Mouse (Mus musculus) embryonic facial prominence, embryonic 11.5 days (tissue): Measurements from ENCODE around the gene 9230102O04Rik. TPM values are rescaled to one million over a fixed set of nuclear protein-coding genes. Genes with fewer than 3 reads are reported as not detected.

Source experiments
- ATAC-seq: fragments of 200-750 bp; cut with Nextera tagmentation; replicated peaks from 2 replicates; pipeline ENCODE4 v1.8.0; 2017; ENCODE audit warnings: low read depth; ENCODE audit not compliant: insufficient number of reproducible peaks, low FRiP score, low TSS enrichment
- DNase-seq: peaks from one replicate; pipeline ENCODE4 v3.0.0-alpha.2; 2015; ENCODE audit warnings: low spot score
- H3K27ac ChIP-seq: fragments of 300-500 bp; sonication (generic); replicated peaks from 2 replicates; pipeline ENCODE4 v1.5.1; 2014; ENCODE audit warnings: mild to moderate bottlenecking, low read depth, low read length, control low read depth
- H3K27me3 ChIP-seq: fragments of 300-500 bp; sonication (generic); 2 replicates; pipeline ENCODE4 v1.6.1; 2014; ENCODE audit warnings: mild to moderate bottlenecking, low read length, moderate library complexity, mixed read lengths; ENCODE audit not compliant: control insufficient read depth, insufficient read depth
- H3K36me3 ChIP-seq: fragments of 300-500 bp; sonication (generic); replicated peaks from 2 replicates; pipeline ENCODE4 v1.6.1; 2014; ENCODE audit warnings: low read depth, mild to moderate bottlenecking, low read length, moderate library complexity, mixed read lengths; ENCODE audit not compliant: control insufficient read depth, insufficient read depth
- H3K4me1 ChIP-seq: fragments of 300-500 bp; sonication (generic); 2 replicates; pipeline ENCODE4 v1.6.1; 2014; ENCODE audit warnings: low read length, mixed read lengths; ENCODE audit not compliant: control insufficient read depth, insufficient read depth
- H3K4me2 ChIP-seq: fragments of 300-500 bp; sonication (generic); 2 replicates; pipeline ENCODE4 v1.6.1; 2014; ENCODE audit warnings: low read depth, mild to moderate bottlenecking, control low read depth, low read length, moderate library complexity
- H3K4me3 ChIP-seq: fragments of 300-500 bp; sonication (generic); 2 replicates; pipeline ENCODE4 v1.5.1; 2014; ENCODE audit warnings: low read depth, low read length, control low read depth
- H3K9ac ChIP-seq: fragments of 300-500 bp; sonication (generic); replicated peaks from 2 replicates; pipeline ENCODE4 v1.6.1; 2014; ENCODE audit warnings: mild to moderate bottlenecking, control low read depth, low read length
- H3K9me3 ChIP-seq: fragments of 300-500 bp; sonication (generic); replicated peaks from 2 replicates; pipeline ENCODE4 v1.6.1; 2016; ENCODE audit warnings: mild to moderate bottlenecking, low read length, inconsistent platforms, mixed read lengths; ENCODE audit not compliant: control insufficient read depth
- WGBS: fragments of 180-500 bp; shearing (Covaris S2); extraction: QIAGEN DNeasy Blood & Tissue Kit; methylation state at CpG from one replicate; pipeline ENCODE4 v1.1.7; 2014; 5-methylcytosine and 5-hydroxymethylcytosine counted together
- polyA plus RNA-seq: library from polyadenylated mRNA; unstranded; fragments of >200 nt; fragmentation: Nextera tagmentation; extraction: Ambion mirVana; gene quantifications from 2 replicates; pipeline ENCODE4 v1.2.1, GENCODE M21; 2014

9230102O04Rik gene
- polyA plus RNA-seq, 1 experiment from 2014 or later = 1.2 TPM

DNA sequence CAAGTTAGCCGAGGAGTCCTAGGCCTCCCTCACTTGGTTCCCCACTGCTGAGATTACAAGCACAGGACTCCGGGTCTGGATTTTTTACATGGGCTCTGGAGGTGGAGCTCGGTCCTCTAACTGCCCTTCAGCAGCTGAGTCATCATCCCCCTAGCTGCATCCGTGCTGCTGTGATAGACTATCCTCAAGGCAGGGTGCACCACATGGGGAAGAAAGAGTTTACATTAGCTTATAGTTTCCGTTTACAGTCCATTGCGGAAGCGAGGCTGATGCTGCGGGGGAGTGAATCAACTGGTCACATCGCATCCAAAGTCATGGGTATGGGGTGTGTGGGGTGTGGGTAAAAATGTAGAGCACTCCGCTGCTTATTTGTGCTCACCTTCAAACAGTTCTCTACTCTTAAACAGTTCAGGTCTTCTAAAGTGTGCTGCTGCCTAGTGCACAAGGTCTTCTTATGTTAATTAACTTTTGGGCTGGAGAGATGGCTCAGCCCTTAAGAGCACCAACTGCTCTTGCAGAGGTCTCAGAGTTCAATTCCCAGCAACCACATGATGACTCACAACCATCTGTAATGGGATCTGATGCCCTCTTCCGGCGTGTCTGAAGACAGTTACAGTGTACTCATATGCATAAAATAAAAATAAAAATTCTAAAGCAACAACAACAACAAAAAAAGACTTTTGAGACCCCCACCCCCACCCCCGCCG, 14.7 kb upstream of the 9230102O04Rik start:
- 66% methylated on average over 14 of the region's 14 CpGs for WGBS

DNA sequence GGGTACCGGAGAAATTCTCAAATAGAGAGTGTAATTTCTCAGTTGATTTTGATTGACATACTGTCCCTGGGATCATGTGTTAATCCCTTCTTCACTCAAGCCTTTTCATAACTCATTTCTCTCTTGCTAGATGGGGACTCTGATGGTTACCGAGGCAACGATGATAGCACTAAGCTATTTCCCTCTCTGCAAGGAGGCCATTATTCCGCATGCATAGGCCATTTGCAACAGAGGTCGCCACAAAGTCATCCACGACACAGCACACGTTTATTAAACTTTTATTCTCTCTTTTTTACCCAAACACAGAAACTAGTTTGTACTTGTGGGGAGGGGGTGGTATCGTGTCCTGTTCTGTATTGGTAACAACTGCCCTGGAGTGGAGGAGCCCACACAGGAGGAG, 8.5 kb upstream of the 9230102O04Rik start:
- no peak overlapping the region for H3K27ac ChIP-seq
- 9% methylated on average over 8 of the region's 8 CpGs for WGBS
- H3K36me3 ChIP-seq = no peaks in the 10 kb centered on the region
- no peak overlapping the region for H3K4me2 ChIP-seq
- no peak overlapping the region for H3K4me3 ChIP-seq
- H3K27me3 ChIP-seq = peaks cover 52% of the 10 kb centered on the region
- ATAC-seq = no peak
- no peak overlapping the region for H3K9ac ChIP-seq
- DNase-seq = peak; percentile 45
- no peaks in the 10 kb centered on the region; the same call in 1 of the 2 replicates for H3K4me1 ChIP-seq
- H3K9me3 ChIP-seq = no peaks in the 10 kb centered on the region

More for the DNA sequence above, 14.7 kb upstream of the 9230102O04Rik start:
- H3K9ac ChIP-seq = no peak overlapping the region
- H3K27me3 ChIP-seq = peaks cover 3% of the 10 kb centered on the region; the same call in 1 of the 2 replicates
- H3K4me3 ChIP-seq = no peak overlapping the region
- H3K4me1 ChIP-seq = no peaks in the 10 kb centered on the region
- H3K27ac ChIP-seq = no peak overlapping the region
- DNase-seq = no peak
- ATAC-seq = no peak
- no peaks in the 10 kb centered on the region for H3K36me3 ChIP-seq
- no peak overlapping the region for H3K4me2 ChIP-seq
- no peaks in the 10 kb centered on the region for H3K9me3 ChIP-seq

DNA sequence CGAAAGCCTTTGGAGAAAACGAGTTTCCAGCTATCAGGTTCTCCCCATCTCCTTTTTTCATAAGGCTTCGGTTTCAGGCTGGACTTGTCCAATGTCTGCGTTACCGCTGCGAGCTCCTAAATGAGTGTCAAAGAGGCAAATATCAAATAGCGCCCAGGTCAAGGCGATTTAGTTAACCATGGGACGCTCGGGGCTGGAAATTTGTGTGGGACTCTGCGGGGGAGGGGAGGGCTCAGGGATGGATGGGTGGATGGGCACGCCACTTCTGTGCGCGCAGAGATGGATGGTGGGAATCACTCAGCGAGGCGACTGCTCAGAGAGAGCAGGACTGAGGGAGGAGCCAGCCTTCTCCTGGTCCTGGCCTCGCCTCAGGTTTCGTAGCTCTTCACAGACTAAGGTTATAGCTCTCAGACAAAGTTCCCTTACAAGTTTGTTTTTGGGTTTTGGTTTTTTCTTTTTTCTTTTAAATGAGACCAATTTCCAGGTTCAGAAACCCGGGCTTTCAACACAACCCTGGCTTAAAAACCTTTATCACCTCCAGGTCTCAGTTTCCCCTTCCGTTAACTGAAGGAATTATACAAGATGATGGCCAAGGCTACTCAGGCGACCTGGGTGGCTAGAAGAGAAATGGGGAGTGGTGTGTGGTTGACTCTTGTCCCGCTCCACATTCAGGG, 6.9 kb upstream of the 9230102O04Rik start:
- 0 out of 2 replicates have a peak overlapping the region, but pooled peaks have one; percentile 3 for H3K4me3 ChIP-seq
- no peaks in the 10 kb centered on the region for H3K9me3 ChIP-seq
- ATAC-seq (peak; percentile 66; the same call in 1 of the 2 replicates), DNase-seq (peak; percentile 58)
- H3K4me1 ChIP-seq = no peaks in the 10 kb centered on the region; the same call in 1 of the 2 replicates
- no peak overlapping the region for H3K9ac ChIP-seq
- WGBS = under 1% methylated on average over 22 of the region's 22 CpGs
- no peak overlapping the region for H3K27ac ChIP-seq
- peak overlapping the region; percentile 33 for H3K4me2 ChIP-seq
- peaks cover 56% of the 10 kb centered on the region for H3K27me3 ChIP-seq
- H3K36me3 ChIP-seq = no peaks in the 10 kb centered on the region

DNA sequence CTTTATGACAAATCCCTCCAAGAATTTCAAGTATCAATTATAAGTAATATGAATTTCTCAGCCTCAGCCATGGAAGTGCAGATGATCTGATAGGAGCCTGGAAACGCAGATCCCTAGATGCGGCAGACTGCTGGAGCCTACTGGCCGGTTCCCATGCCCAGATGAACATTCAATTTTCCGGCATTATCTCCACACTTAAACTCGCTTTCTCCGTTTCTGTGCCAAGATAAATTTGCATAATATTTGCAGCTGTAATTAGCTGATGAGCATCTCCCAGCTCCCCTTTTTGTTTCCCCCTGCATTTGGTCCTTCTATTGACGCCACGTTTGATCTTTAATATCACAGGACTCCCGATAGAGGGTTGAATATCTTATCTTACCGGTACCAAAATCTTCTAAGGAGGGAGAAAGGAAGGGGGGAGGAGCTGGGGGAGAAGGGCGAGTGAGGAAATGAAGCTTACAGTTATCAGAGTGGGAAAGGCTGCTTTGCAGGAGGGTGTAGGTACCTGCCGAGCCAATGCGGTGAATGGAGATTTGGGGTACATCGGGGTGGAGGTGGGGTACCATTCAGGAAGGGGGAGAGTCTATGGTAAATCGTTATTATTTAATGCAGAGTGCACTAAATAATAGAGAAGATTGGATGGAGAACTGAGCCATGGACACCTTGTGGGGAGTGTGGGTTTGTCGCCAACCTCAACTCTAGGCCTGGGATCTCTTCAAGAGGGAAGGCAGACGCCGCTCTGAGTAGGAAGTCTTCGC, 5.7 kb upstream of the 9230102O04Rik start:
- no peak overlapping the region for H3K27ac ChIP-seq
- H3K9ac ChIP-seq = no peak overlapping the region
- no peaks in the 10 kb centered on the region for H3K36me3 ChIP-seq
- H3K4me3 ChIP-seq = no peak overlapping the region
- no peaks in the 10 kb centered on the region; the same call in 1 of the 2 replicates for H3K4me1 ChIP-seq
- DNase-seq (no peak), ATAC-seq (no peak)
- H3K9me3 ChIP-seq = no peaks in the 10 kb centered on the region
- no peak overlapping the region; the same call in 1 of the 2 replicates for H3K4me2 ChIP-seq
- 2% methylated on average over 19 of the region's 19 CpGs for WGBS
- peaks cover 67% of the 10 kb centered on the region for H3K27me3 ChIP-seq

DNA sequence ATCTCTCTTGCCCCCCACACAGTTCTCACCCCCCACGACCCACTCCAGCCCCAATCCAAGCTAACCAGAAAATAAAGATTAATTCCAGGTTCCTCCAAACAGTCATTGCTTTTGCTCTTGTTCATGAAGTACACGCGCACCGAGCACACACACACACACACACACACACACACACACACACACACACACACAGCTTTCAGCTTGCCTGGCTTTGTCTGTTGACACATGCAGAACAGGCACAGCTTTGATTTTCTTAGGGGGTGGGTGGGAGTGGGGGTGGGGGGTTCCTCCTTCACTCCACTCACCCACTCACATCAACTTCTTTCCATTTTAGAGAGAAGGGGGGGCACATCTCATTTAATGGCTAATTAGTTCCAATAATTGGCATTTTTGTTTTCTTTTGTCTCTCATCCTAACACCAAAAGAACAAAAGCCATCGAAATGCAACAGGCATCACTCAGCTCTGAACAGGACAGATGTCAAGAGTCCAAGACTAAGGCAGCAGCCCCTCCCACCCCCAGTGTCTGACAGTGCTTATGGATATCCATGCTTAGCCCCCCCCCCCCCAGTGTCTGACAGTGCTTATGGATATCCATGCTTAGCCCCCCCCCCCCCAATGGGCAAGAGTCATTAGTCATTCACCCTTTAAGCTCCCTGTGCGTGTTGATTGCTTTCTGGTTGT, 4.1 kb upstream of the 9230102O04Rik start:
- H3K27ac ChIP-seq = no peak overlapping the region
- no peak overlapping the region for H3K9ac ChIP-seq
- no peak overlapping the region for H3K4me2 ChIP-seq
- H3K9me3 ChIP-seq = no peaks in the 10 kb centered on the region
- H3K4me3 ChIP-seq = no peak overlapping the region
- ATAC-seq (no peak), DNase-seq (no peak)
- 2% methylated on average over 6 of the region's 6 CpGs for WGBS
- peaks cover 77% of the 10 kb centered on the region for H3K27me3 ChIP-seq
- no peaks in the 10 kb centered on the region; the same call in 1 of the 2 replicates for H3K4me1 ChIP-seq
- no peaks in the 10 kb centered on the region for H3K36me3 ChIP-seq

DNA sequence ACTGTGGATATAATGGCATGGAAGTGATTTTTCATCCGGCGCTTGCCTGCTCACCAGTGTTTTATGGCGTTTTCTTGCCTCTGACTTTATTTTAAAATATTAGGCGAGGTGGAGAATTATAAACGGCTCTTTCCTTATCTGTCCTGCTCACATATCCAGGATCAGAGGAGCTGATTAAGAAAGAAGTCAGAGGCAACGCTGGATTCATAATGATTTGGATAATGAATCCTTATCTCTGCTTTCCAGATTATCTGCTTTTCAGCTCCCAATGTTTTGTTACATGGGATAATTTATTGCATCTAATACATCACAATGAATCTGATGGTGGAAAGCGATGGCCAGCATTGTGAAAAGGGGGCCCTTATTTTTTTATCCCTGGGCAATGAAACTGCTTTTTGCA, 3.2 kb upstream of the 9230102O04Rik start:
- no peak for ATAC-seq
- no peak for DNase-seq
- no peak overlapping the region for H3K4me3 ChIP-seq
- H3K4me2 ChIP-seq = no peak overlapping the region
- no peak overlapping the region for H3K9ac ChIP-seq
- WGBS = 4% methylated on average over 7 of the region's 7 CpGs
- H3K9me3 ChIP-seq = no peaks in the 10 kb centered on the region
- H3K27ac ChIP-seq = no peak overlapping the region
- H3K4me1 ChIP-seq = no peaks in the 10 kb centered on the region; the same call in 1 of the 2 replicates
- no peaks in the 10 kb centered on the region for H3K36me3 ChIP-seq
- peaks cover 73% of the 10 kb centered on the region for H3K27me3 ChIP-seq

DNA sequence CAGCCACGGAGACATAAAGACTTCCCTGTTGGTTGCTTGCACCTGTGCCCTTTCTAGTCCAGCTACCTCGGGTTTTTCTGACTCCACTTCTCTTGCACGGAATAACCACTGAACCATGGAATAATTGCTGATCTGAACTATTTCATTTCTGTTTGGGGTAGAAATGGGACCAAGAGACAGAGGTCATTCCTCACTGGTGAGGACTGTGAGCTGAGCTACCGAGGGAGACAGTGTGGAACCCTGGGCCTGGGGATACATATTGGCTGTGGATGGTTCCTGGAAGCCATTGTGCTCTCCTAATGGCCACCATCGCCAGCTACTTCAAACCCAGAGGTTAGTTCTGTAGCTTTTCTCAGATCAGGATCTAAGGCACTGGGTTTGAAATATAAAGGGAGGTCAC, 1.6 kb upstream of the 9230102O04Rik start:
- Histone ChIP-seq H3K27me3 (peaks cover 66% of the 10 kb centered on the region), H3K4me1 (no peaks in the 10 kb centered on the region; the same call in 1 of the 2 replicates), H3K27ac (no peak overlapping the region), H3K9me3 (no peaks in the 10 kb centered on the region), H3K36me3 (no peaks in the 10 kb centered on the region), H3K4me3 (no peak overlapping the region), H3K9ac (no peak overlapping the region), H3K4me2 (no peak overlapping the region)
- DNase-seq (no peak), ATAC-seq (no peak)
- 3% methylated on average over 5 of the region's 5 CpGs for WGBS
